Mouse (Mus musculus) embryonic facial prominence, embryonic 14.5 days (tissue): Measurements from ENCODE around the gene Samm50. TPM values are rescaled to one million over a fixed set of nuclear protein-coding genes. Genes with fewer than 3 reads are reported as not detected.

Experiments used
- ATAC-seq: fragments of 200-750 bp; cut with Nextera tagmentation; 2 replicates; pipeline ENCODE4 v1.8.0; 2017; ENCODE audit warnings: low read depth, moderate number of reproducible peaks, moderate TSS enrichment
- DNase-seq: peaks from one replicate; pipeline ENCODE4 v3.0.0-alpha.2; 2015; ENCODE audit warnings: low spot score
- H3K27ac ChIP-seq: fragments of 300-500 bp; sonication (generic); replicated peaks from 2 replicates; pipeline ENCODE4 v1.5.1; 2014; ENCODE audit warnings: low read depth, mild to moderate bottlenecking, low read length, moderate library complexity
- H3K27me3 ChIP-seq: fragments of 300-500 bp; sonication (generic); replicated peaks from 2 replicates; pipeline ENCODE4 v1.6.1; 2014; ENCODE audit warnings: low read length; ENCODE audit not compliant: control insufficient read depth, insufficient read depth
- H3K36me3 ChIP-seq: fragments of 300-500 bp; sonication (generic); 2 replicates; pipeline ENCODE4 v1.6.1; 2014; ENCODE audit warnings: low read length, mixed read lengths; ENCODE audit not compliant: control insufficient read depth, insufficient read depth
- H3K4me1 ChIP-seq: fragments of 300-500 bp; sonication (generic); 2 replicates; pipeline ENCODE4 v1.6.1; 2014; ENCODE audit warnings: antibody characterized with exemption, low read length; ENCODE audit not compliant: control insufficient read depth, insufficient read depth
- H3K4me2 ChIP-seq: fragments of 300-500 bp; sonication (generic); 2 replicates; pipeline ENCODE4 v1.6.1; 2014; ENCODE audit warnings: low read depth, mild to moderate bottlenecking, low read length, moderate library complexity, mixed read lengths
- H3K4me3 ChIP-seq: fragments of 300-500 bp; sonication (generic); 2 replicates; pipeline ENCODE4 v1.5.1; 2014; ENCODE audit warnings: low read depth, mild to moderate bottlenecking, low read length
- H3K9ac ChIP-seq: fragments of 300-500 bp; sonication (generic); 2 replicates; pipeline ENCODE4 v1.6.1; 2014; ENCODE audit warnings: low read depth, mild to moderate bottlenecking, low read length, moderate library complexity, mixed read lengths
- H3K9me3 ChIP-seq: fragments of 300-500 bp; sonication (generic); 2 replicates; pipeline ENCODE4 v1.6.1; 2016; ENCODE audit warnings: low read length; ENCODE audit not compliant: control insufficient read depth
- WGBS: fragments of 180-500 bp; shearing (Covaris S2); extraction: QIAGEN DNeasy Blood & Tissue Kit; methylation state at CpG from one replicate; pipeline ENCODE4 v1.1.7; 2014; 5-methylcytosine and 5-hydroxymethylcytosine counted together
- polyA plus RNA-seq: library from polyadenylated mRNA; unstranded; fragments of >200 nt; fragmentation: Nextera tagmentation; extraction: Ambion mirVana; gene quantifications from 2 replicates; pipeline ENCODE4 v1.2.1, GENCODE M21; 2014

Gene Samm50
- polyA plus RNA-seq, 1 experiment from 2014 or later = 71.1 TPM

- WGBS = 89% methylated on average over 7 of the region's 7 CpGs
- Histone ChIP-seq H3K36me3 (no peaks in the 10 kb centered on the region), H3K9ac (no peak overlapping the region), H3K27me3 (no peaks in the 10 kb centered on the region; the same call in none of the 2 replicates), H3K9me3 (no peaks in the 10 kb centered on the region), H3K4me3 (no peak overlapping the region), H3K27ac (no peak overlapping the region), H3K4me1 (peaks cover 22% of the 10 kb centered on the region), H3K4me2 (no peak overlapping the region)
- ATAC-seq = peak; percentile 9; the same call in 1 of the 2 replicates
- no peak for DNase-seq
These were observed 43.6 kb downstream of the Samm50 start for GRCm38 (mm10) chr15:84235646-84236045.

- no peak for DNase-seq
- peaks cover 18% of the 10 kb centered on the region for H3K4me1 ChIP-seq
- H3K9ac ChIP-seq = no peak overlapping the region
- H3K4me2 ChIP-seq = peak overlapping the region; percentile 23; the same call in 1 of the 2 replicates
- no peaks in the 10 kb centered on the region for H3K36me3 ChIP-seq
- no peaks in the 10 kb centered on the region for H3K9me3 ChIP-seq
- no peak for ATAC-seq
- 31% methylated on average over 15 of the region's 15 CpGs for WGBS
- no peaks in the 10 kb centered on the region; the same call in 1 of the 2 replicates for H3K27me3 ChIP-seq
- no peak overlapping the region for H3K4me3 ChIP-seq
- H3K27ac ChIP-seq = no peak overlapping the region
These were observed 46.5 kb downstream of the Samm50 start for GRCm38 (mm10) chr15:84238552-84238951.

DNA sequence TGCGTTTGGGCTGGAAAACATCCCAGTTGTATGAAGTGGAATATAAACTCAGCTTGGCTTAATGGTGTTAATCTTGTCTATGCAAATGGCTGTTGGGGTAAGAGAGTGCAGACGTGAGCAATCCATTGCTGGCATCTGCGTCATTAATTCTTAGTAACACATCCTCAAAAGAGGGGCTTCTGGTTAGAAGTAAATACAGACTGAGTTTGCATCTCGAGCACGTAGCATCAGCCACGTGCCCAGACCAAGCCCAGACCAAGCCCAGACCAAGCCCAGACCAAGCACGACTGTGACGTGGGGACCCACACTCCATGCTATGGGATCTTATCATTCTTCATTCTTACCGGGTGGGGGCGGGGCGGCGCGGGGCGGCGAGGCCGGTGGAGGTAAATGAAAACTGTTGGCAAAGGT is 47.0 kb downstream of the Samm50 start:
- Histone ChIP-seq H3K27ac (no peak overlapping the region), H3K4me3 (no peak overlapping the region), H3K9me3 (no peaks in the 10 kb centered on the region), H3K27me3 (no peaks in the 10 kb centered on the region; the same call in 1 of the 2 replicates), H3K36me3 (no peaks in the 10 kb centered on the region), H3K9ac (no peak overlapping the region), H3K4me2 (peak overlapping the region; percentile 23), H3K4me1 (peaks cover 18% of the 10 kb centered on the region)
- DNase-seq (no peak), ATAC-seq (peak; percentile 38; the same call in 1 of the 2 replicates)
- 16% methylated on average over 16 of the region's 16 CpGs for WGBS

GRCm38 (mm10) chr15:84241520-84241919 is 49.5 kb downstream of the Samm50 start:
- H3K4me3 ChIP-seq = no peak overlapping the region
- DNase-seq = peak; percentile 84
- 10% methylated on average over 7 of the region's 7 CpGs for WGBS
- no peaks in the 10 kb centered on the region for H3K9me3 ChIP-seq
- peak; percentile 88 for ATAC-seq
- H3K4me2 ChIP-seq = no peak overlapping the region
- H3K27me3 ChIP-seq = no peaks in the 10 kb centered on the region; the same call in 1 of the 2 replicates
- H3K4me1 ChIP-seq = peaks cover 18% of the 10 kb centered on the region
- H3K36me3 ChIP-seq = no peaks in the 10 kb centered on the region
- H3K9ac ChIP-seq = no peak overlapping the region
- H3K27ac ChIP-seq = peak overlapping the region; percentile 29; the same call in 1 of the 2 replicates

DNA sequence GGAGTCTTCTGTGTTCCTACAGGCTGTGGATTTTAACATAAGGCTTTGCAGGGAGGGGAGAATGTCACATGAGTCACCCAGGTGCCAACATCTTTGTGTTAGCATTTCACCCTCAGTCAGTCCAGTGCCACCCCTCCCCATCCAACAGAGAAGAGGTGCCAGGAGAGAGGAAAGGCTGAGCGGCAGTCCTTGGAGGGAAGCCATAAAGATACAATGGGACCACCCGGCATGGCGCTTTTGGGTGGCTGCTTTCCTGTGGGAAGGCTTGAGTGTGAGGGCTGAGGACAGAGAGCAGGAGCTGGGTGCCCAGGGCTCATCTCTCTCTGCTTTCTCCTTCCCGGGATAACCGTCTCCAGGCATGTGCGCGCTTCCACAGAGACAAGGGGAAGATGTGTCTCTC is 53.1 kb downstream of the Samm50 start:
- Histone ChIP-seq H3K9me3 (peaks cover 7% of the 10 kb centered on the region), H3K9ac (no peak overlapping the region), H3K4me3 (no peak overlapping the region), H3K27me3 (no peaks in the 10 kb centered on the region), H3K36me3 (no peaks in the 10 kb centered on the region), H3K27ac (no peak overlapping the region), H3K4me1 (peaks cover 9% of the 10 kb centered on the region), H3K4me2 (no peak overlapping the region)
- WGBS = 60% methylated on average over 7 of the region's 7 CpGs
- DNase-seq = no peak
- ATAC-seq = no peak

GRCm38 (mm10) chr15:84246195-84246594 is 54.2 kb downstream of the Samm50 start:
- Histone ChIP-seq H3K4me2 (no peak overlapping the region), H3K9ac (no peak overlapping the region), H3K4me3 (no peak overlapping the region), H3K4me1 (peaks cover 8% of the 10 kb centered on the region), H3K36me3 (no peaks in the 10 kb centered on the region), H3K27ac (no peak overlapping the region), H3K9me3 (peaks cover 7% of the 10 kb centered on the region), H3K27me3 (no peaks in the 10 kb centered on the region)
- ATAC-seq (no peak), DNase-seq (no peak)
- 90% methylated on average over 6 of the region's 6 CpGs for WGBS

GRCm38 (mm10) chr15:84247309-84247708 is 55.3 kb downstream of the Samm50 start:
- no peak overlapping the region for H3K27ac ChIP-seq
- ATAC-seq (no peak), DNase-seq (no peak)
- no peak overlapping the region for H3K9ac ChIP-seq
- no peaks in the 10 kb centered on the region for H3K36me3 ChIP-seq
- H3K4me1 ChIP-seq = 0 out of 2 replicates have a peak, but pooled peaks cover 2% of the 10 kb centered on the region
- H3K4me3 ChIP-seq = no peak overlapping the region
- peaks cover 7% of the 10 kb centered on the region for H3K9me3 ChIP-seq
- H3K27me3 ChIP-seq = no peaks in the 10 kb centered on the region
- no peak overlapping the region for H3K4me2 ChIP-seq
- WGBS = 94% methylated on average over 3 of the region's 3 CpGs

DNA sequence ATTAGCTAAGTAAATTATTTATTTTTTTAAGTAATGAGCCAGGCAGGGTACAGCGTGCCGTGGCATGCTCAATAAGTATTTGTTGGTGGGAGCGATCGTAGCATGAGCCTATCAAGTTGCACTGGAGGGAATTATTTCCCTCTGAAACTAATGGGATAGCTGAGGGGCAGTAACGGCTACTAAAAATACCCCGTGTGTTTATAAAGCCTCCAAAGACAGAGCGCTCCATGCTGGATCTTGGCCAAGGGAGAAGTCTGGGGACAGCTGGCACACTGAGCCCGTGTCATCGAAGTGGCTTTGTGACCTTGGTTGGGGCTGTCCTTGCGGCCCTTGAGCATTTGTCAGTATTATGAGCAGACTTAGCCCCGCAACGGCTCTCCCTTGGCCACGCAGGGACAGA is 59.2 kb downstream of the Samm50 start:
- Histone ChIP-seq H3K27me3 (no peaks in the 10 kb centered on the region), H3K9me3 (peaks cover 7% of the 10 kb centered on the region), H3K4me2 (no peak overlapping the region), H3K4me1 (0 out of 2 replicates have a peak, but pooled peaks cover 10% of the 10 kb centered on the region), H3K9ac (no peak overlapping the region), H3K27ac (no peak overlapping the region), H3K36me3 (no peaks in the 10 kb centered on the region), H3K4me3 (no peak overlapping the region)
- DNase-seq (peak; percentile 87), ATAC-seq (peak; percentile 42)
- WGBS = 38% methylated on average over 13 of the region's 13 CpGs

DNA sequence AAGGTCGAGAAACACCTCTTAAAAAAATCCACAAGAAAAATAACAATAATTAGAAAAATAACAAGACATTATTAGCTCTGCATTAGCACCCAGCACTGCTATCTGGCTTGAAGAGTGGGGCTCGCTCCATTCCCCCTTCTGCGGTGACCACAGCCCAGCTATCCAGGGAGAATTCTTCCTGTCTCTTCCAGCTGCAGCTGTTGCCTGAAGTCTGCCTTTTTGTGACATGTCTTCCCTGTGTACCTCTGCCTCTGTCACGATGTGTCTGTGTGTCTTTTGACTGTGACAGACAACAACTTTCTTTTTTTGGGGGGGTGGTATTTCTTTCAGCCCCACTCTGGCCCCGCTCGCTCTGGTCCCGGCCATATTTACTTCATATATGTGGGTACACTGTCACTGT is 60.6 kb downstream of the Samm50 start:
- H3K9ac ChIP-seq = no peak overlapping the region
- DNase-seq (no peak), ATAC-seq (no peak)
- H3K4me1 ChIP-seq = 0 out of 2 replicates have a peak, but pooled peaks cover 10% of the 10 kb centered on the region
- no peaks in the 10 kb centered on the region for H3K36me3 ChIP-seq
- no peaks in the 10 kb centered on the region for H3K27me3 ChIP-seq
- no peak overlapping the region for H3K4me3 ChIP-seq
- H3K27ac ChIP-seq = no peak overlapping the region
- peaks cover under 1% of the 10 kb centered on the region; the same call in 1 of the 2 replicates for H3K9me3 ChIP-seq
- WGBS = 87% methylated on average over 7 of the region's 7 CpGs
- no peak overlapping the region for H3K4me2 ChIP-seq
